Mouse (Mus musculus): ENCODE measurements around the gene Jade1.

Jade1 gene

DNA sequence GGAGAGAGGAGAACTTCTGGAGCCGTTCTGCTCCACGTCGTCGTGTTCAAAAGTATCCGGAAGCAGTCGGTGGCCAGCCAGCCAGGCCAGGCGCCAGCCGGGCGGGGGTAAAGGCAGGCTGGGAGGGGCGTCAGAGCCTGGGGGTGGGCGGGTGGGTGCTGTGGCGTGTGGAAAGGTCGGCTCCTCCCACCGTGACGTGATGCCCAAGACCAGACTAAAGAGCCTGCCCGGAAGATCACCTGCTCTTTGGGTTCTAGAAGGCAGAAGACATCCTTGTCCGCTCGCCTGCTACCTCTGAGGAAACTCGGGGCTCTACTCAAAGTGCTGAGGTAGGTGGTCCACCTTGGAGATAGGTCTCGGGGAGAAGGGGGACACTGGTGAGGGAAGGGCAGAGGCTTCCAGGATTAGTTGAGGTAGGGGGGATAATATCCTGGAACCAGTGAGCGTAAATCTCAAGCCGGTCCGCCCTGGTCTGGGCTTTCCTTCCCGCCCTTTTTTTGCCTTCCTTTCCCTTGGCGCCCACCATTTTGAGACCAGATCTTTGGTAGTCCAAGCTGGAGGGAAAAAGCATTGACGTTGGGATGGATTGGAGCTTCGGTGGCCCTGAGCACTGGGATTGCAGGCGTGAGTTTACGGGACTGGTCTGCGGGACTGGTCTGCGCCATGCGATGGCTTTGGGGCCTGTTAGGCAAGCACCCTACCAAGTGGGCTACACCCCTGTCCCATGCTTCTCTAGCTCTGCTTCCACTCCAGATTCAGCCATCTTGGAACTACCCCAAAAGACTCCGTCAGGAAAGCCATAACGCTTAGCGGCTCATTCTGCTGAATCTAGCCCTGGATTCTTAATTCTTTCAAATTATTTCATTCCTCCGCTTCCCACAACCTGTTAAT is at the start of gene Jade1:
Jade1 (plus strand) TSS at position 241 of the 891 bp plus-strand sequence.
- DNase-seq (ENCODE audit: low read depth, low spot score) = no peak

DNA sequence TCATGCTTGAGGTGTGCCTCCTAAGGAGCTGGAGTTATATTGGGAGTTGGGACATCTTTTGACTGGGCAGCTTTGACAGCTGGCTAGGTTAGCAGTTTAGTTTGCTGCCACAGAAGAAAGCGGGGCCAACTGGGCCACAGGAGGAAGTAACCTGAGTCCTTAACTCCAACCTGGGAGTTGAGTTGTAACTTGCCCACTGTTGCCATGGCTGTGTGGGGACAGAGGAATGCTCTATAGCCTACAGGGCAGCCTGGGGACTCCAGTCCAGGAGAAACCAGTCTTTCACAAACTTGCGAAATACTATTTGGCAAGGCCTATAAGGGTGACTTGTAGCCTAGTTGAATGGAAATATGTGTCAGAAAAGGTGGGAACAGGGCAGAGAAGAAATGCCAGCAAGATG is 46.1 kb upstream of the Jade1 start:
- DNase-seq (ENCODE audit: low read depth, low spot score) = no peak

DNA sequence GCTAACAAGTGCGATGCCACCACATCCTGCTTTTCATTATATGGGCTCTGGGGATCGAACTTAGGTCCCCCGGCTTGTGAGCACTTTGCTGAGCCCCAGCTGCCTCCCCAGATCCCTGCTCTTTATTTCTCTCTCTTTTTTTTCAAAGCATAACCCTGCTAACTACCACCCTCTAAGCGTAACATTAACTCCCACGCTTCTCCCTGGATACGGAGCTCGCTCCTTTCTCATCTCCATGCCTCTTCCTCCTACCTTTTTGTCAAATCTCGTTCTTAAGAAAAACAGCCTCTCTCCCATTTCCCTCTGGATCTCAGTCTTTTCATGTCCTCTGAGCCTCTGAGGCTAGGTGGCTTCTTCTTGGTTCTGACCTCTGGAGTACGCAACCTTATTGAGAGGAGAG is 45.3 kb upstream of the Jade1 start:
- peak; percentile 64 for DNase-seq (ENCODE audit: low read depth, low spot score)

DNA sequence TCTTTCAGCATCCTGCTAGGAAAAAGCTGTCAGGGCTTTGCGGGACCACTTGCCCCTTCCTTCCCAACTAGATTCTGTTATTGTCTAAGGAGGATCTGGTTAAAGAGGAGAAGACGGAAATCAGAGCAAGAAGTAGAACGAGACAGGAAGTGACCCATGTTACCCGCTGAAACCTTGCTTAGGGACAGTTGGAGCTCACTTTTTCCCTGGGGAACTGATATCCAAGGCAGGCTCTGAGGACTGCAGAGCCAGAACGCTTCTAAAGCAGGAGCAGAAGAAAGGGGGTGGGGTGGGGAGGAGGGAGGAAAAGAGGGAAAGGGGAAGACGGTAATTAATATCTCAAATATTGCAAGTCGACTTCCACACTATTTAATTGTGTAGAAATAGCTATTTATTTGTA is 44.8 kb upstream of the Jade1 start:
- DNase-seq (ENCODE audit: low read depth, low spot score) = no peak

DNA sequence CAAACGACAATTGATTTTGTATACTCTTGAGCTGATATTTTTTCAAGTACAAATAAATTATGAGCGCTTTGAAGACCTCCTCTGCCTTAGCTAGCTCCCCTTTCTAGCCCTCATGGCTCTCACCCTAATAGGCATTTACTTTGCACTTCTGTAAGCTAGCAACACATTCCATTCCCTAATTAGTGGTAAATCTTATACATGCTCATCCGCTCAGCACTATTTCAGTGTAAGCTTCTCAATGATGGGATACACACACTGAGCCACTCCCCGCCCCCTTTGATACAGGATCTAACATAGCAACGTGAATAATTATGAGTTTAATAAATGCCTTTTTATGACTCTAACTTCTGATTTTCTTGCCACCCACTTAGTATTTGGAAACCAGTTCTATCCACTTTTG is 41.5 kb upstream of the Jade1 start:
- DNase-seq (ENCODE audit: low read depth, low spot score) = no peak

DNA sequence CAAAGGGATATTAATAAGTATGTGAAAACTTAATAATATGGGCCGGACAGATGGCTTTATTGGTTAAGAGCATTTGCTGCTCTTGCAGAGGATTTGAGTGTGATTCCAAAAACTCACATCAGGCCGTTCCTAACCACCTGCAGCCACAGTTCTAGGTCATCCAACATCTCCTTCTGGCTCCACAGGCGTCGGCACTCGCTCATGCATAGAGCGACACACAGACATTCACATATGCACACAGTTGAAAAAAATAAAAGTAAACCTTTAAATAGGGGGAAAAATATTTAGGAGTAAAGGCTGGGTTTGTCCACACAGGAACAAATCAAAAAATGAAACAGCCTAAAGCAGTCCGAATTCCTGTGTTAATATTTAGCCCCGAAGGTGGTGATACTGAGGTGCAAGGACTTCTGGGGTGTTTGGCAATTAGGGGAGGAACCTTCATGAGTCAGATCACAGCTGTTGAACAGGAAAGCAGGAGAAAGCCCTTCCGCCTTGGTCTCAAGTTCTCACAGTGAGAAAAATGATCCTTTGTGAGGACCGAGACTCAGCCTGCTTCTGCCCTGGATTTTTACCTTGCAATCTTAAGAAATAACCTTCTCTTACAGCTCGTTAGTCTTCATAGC is 40.7 kb upstream of the Jade1 start:
- DNase-seq (ENCODE audit: low read depth, low spot score) = no peak

DNA sequence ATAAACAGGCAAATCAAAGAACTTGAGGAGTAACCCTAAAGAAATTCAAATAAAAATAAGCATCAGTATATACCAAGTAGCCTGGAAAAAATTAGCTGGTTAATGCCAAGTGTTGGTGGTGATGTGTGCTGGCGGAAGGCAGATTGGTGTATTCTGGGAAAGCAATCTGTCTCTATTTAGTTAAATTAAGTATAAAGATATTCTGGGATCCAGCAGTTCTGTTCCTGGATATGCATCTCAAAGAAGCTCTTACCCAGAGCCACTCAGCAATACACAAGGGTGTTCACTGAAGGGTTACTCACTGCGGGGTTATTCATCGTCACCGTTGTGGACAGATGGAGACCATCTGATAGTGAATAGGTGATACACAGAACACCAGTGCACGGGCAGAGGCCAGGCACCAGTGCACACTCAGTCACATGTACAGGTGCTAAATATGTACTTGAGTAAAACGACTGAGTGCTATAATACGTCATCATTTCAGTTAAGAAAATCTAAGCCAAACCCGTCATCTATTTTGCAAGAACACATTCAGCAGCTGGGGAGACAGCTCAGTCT is 38.5 kb upstream of the Jade1 start:
- peak; percentile 40 for DNase-seq (ENCODE audit: low read depth, low spot score)

DNA sequence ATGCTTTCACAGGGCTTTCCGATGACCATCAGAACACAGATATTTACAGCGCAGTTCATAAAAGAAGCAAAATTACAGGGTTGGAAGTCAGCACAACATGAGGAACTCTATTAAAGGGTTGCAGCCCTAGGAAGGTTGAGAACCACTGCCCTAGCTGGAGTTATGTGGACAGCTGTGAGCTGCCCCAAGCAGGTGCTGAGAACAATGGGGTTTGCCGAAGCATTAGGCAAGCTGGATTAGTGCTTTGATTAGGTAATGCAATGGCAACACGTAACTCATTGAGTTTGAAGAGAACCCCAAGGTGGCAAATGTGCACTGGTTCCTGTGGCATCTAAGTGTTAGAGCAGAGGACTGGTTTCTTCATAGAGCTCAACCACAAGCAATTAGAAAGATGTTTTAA is 34.6 kb upstream of the Jade1 start:
- DNase-seq (ENCODE audit: low read depth, low spot score) = no peak

DNA sequence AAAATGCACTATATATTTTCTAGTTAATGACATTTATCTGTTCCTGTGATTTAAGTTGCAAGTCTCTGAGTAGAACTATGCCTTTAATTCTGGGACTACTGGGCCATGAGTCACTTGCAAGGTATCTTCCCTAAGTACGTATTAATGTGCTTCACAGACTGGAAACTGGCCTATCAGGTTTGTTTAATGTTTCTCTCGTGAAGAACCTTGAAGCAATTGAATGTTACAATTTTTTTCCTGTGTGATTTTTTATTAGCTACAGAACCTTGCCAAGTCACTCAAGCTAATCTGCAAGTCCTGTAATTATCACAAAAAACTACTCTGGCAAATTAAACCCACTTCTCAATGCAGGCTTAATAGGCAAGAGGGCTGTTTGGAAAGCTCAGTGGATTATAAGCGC is 33.8 kb upstream of the Jade1 start:
- DNase-seq (ENCODE audit: low read depth, low spot score) = no peak

DNA sequence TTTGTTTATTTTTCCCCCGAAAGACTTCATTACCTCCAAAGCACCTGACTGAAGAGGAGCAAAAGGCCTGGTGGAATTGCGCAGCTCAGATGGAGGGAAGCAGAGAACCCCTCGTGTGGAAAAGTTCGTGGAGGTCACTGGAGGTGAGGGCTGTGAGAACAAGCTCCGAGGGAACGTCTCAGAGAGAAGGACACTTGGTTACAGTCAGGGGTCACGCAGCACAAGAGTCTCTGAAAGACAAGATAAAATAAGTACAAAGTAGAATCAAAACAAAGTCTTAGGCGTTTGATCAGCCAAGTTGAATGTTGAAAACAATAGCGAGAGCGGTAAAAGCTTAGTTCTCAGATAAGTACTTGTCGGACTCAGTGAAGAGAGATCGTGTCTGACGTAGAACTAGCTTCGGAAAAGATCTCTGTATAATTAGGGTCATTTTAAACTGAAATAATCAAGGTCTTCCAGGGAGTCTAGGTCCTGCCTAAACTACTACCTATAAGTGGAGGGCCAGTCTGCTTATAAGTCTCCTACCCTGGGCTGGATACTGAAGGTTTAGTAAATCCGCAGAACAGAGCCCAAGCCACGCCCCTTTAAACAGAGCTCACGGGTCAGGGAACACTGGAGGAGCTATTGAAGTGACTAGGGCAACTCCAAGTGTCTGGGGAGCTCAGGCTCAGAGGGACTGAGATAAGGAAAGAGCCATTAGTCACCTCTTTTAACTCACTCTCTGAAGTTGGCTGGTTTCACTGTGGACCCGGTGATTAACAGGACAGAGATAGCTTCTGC is 33.1 kb upstream of the Jade1 start:
- DNase-seq (ENCODE audit: low read depth, low spot score) = no peak

DNA sequence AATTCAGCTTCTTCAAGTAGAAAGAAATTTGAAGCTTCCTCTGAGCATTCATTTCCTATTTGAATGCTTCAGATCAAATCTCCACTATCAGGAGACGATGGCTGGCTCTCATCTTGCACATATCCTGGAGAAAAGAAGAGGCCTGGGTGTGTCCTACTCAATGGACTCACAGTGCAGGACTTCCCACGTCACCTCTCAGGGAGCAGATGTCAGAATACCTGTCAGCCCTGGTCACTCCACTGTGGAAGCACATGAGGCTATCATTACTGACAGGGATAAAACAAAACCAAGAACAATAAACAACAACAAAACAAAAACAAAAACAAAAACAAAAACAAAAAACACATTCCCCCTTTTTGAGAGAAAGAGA is 32.5 kb upstream of the Jade1 start:
- no peak for DNase-seq (ENCODE audit: low read depth, low spot score)

DNA sequence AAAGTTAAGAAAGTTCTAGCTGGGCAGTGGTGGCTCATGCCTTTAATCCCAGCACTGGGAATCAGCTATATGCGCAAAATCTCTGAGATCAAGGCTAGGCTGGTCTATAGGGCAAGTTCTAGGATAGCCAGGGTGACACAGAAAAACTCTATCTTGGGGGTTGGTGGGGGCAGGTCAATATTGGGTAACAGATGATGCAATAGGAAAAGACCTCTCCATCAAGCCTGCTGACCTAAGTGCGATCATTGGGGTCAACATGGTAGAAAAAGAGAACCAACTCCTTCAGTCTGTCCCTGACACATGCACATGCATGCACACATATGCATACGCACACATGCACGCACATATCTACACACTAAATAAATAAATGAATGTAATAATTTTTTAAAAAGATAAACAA is 32.1 kb upstream of the Jade1 start:
- DNase-seq (ENCODE audit: low read depth, low spot score) = no peak

DNA sequence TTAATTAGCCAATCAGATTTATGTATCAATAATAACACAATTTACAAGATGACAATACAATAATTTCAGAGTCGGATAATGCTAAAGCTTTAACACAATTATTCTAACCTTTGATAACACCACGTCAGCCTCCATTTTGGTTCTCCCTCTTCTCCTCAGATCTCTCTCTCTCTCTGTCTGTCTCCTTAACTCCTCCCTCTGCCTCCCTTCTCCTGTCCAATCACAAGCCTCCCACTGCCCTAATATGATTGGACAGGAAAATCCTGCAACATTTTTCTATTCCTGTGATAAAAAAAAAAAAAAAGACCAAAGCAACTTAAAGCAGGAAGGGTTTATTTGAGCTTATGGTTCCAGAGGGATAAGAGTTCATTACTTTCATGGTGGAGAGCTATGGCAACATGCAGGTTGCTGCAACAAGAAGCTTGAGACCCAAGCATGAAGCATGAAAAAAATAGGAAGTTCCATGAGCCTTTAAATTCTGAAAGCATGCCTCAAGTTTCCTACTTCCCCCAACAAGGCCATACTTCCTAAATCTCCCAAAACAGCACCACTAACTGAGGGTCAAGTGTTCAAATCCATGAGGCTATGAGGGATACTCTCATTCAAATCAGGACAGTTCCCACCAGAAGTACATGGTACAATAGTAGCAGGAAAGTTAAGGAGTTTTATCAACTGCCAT is 27.1 kb upstream of the Jade1 start:
- no peak for DNase-seq (ENCODE audit: low read depth, low spot score)

DNA sequence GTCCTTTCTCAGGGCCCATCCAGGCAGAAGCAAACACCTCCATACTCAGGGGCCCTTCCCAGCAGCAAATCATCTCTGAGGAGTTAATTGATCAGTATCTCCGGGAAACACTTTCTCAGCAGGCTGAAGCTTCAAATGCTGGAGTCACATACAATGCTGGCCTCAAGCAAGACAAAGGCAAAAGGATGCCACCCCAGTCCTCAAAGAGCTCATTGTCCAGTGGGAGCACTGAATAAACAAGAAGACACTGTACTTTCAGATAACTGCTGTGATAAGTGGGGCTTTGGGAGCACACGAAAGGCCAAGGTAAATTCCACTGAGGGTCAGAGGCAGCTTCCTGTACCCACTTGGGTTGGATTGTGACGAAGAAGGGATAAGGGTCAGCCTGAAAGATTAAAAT is 25.4 kb upstream of the Jade1 start:
- no peak for DNase-seq (ENCODE audit: low read depth, low spot score)

DNA sequence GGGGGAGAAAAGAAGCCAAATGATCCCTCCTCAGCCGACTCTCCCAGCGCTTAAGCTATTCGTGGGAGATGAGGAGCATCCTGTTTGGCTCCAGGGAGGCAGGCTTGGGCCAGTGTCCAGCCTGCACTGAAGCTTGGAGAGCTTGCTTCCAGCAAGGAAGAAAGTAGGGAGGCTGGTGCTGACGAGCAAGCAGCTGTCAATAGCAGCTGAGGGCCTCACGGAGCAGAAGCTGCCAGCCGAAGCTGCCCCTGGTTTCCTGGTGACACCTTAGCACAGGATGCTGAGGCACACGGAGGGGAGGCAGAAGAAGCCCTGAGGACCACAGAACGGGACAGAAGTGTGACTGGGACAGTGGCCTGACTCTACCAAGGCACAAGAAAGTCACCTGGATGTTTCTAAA is 24.0 kb upstream of the Jade1 start:
- DNase-seq (ENCODE audit: low read depth, low spot score) = no peak

DNA sequence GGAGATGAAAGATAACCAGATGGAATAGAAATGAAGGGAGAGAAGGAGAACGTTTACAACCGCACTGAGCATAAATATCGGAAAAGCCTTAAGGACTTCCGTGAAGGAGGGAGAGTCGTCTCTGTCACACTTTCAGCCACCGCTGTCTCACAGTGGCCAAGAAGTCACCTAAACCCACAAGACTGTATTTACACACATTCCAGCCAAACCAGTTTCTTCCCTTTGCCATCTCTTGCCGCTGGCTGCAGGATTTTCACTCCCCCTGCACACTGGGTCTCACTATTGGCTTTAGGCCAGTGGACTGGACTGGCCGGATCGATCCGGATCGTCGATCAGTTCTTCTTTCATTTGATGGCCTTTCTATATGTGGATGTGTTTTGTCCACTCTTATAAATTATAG is 23.4 kb upstream of the Jade1 start:
- no peak for DNase-seq (ENCODE audit: low read depth, low spot score)

DNA sequence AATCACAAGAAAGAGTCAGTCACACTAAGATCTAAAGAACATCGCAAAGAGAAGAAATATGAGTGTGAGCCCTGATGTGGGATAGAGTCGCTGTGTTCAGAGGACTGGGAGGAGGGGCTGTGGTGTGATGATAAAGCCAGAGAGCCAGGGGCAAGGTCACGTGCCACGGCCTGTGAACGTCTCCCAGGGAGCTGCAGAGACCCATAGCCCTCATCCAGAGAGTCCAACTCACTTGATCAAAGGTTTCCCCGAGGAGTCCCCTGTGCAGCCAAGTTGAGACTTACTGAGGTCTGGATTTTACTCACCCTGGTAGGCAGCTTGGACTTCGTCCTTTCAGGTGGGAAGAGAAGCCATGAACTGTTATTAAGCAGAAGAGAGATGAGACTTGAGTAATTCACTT is 21.9 kb upstream of the Jade1 start:
- DNase-seq (ENCODE audit: low read depth, low spot score) = no peak

DNA sequence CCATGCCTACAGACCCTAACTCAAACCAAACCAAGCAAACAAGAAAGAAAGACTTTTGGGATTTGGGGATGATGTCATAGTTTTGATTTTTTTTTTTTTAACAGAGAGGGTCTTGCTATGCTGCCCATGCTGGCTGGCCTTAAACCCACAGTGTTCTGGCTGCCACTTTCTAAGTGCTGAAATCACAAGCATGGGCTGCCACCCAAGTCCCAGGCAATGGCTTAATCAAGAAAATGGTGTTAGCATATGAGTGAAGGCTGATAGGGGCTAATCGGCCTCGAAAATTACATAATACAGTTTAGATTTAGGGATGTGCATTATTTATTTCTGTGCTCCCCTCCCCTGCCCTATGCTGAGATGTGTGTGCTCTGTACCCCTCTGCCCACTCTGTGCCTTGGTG is 17.6 kb upstream of the Jade1 start:
- DNase-seq (ENCODE audit: low read depth, low spot score) = no peak

DNA sequence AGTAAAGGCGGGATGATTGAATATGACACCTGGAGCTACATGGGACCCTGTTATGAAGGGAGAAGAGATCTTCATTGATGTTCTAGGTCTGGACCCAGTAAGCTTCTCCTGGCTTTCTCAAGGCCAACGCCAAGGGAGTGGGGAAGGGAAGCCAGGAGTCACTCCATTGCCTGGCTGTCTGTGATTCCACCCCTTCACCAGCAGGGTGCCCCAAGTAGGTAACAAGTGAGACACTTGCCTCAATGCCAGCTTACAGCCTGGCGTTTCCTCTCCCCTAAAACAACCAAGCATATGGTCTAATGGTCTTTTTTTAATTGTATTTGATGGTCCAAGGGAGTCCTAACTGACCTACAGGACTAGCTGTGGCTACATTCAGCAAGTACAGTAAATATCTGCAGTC is 14.2 kb upstream of the Jade1 start:
- no peak for DNase-seq (ENCODE audit: low read depth, low spot score)

DNA sequence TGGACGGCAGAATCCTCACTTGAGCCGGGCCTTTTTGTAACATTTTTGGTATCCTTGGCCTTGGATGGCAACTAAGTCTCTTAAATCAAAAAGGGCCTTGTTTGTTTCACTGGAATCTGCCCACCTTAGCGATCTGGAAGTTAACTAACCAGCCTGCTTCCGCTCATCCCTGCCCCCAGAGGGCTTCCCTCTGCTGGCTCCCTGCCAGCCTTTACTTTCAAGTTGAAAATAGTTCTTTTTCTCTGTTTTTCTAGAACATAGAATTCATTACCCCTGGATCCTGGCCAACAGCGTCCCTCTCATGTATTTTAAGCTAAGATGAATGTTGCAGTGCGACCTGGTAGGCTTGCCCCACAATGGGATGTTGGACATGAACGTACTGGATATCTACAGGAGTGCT is 11.1 kb upstream of the Jade1 start:
- DNase-seq (ENCODE audit: low read depth, low spot score) = no peak

DNA sequence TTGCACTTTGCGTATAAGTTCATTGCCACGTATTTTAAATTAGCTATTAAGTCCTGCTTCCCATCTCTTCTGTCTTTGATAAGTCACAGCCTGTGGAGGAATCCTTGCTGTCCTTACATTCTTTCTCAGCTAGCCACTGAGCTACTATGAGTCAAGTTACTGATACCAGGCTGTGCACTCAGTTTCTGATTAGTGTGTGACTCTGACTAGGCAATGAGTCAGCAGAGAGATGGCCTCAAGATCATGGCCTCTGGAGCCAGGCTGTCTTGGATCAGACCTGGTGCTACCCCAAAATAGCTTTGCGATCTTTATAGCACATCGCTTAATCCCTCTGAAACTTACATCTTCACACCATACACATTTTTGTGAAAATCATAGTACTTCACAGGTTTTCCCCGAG is 8.2 kb upstream of the Jade1 start:
- DNase-seq (ENCODE audit: low read depth, low spot score) = no peak

DNA sequence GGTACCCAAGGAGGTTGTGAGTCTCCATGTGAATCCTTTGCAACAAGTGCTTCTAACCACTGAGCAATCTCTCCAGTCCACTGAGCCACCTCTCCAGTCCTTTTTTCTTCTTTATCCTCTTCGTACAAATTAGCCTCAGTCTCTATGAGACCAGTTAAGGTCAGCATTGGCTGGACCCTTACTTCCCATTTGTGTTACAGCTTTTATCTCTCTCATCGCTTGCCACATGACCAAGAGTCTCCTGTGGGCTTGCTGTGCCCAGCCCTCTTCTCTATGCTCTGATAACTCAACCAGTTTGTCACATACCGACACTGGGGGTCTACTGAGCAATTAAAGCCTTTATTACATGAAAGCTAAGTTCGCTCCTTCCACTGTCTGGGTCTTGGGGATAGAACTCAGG is 7.3 kb upstream of the Jade1 start:
- DNase-seq (ENCODE audit: low read depth, low spot score) = no peak

Measured in telencephalon, adult 2 months (tissue).